Mouse (Mus musculus) cerebellum, adult 2 months (tissue): ENCODE results near the gene Emilin1.

Experiments used
- CTCF ChIP-seq: fragments of 200-500 bp; IDR thresholded peaks from 2 replicates; pipeline ENCODE4 v1.5.1; 2011; ENCODE audit warnings: low read depth, mild to moderate bottlenecking, control low read depth, low read length, moderate library complexity, borderline replicate concordance; ENCODE audit not compliant: insufficient read depth
- POLR2A ChIP-seq: fragments of 200-500 bp; IDR thresholded peaks from 2 replicates; pipeline ENCODE4 v1.6.1; 2011; ENCODE audit warnings: low read length, control low read depth, borderline replicate concordance; ENCODE audit not compliant: insufficient read depth

DNA sequence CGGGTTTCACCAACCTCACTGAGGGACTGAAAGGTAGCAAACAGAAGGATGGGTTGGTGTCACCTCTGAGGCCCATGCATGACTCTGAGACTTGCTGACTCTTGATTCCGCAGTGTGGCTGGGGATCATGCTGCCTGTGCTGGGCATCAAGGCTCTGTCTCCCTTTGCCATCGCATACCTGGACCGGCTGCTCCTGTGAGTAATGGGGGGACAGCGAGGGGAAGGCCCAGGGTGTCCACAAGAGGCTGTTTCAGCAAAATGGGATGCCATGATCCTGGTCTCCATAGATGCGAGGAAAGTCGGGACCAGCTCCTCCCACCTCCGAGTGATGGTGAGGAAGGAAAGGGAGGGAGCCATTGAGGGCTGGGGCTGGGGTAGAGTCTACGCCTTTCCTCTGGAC lies 40.6 kb upstream of the Emilin1 start:
- TF ChIP-seq CTCF: no peak
- TF ChIP-seq POLR2A: no peak
